Mouse (Mus musculus) heart, adult 2 months (tissue): ENCODE results near the gene Smpd2.

Experiments
- CTCF ChIP-seq: fragments of 200-600 bp; IDR thresholded peaks from 2 replicates; pipeline ENCODE4 v1.8.1; 2022; ENCODE audit warnings: antibody characterized with exemption, mild to moderate bottlenecking, moderate library complexity
- POLR2A ChIP-seq: fragments of 200-500 bp; IDR thresholded peaks from 2 replicates; pipeline ENCODE4 v1.6.1; 2011; ENCODE audit warnings: mild to moderate bottlenecking, low read depth, low read length, control low read depth; ENCODE audit not compliant: insufficient read depth

- TF ChIP-seq POLR2A (no peak), CTCF (no peak)
Measured at GRCm38 (mm10) chr10:41538986-41539385, 48.8 kb upstream of the Smpd2 start.
